Mouse (Mus musculus) mature B cell (primary cell): ENCODE results near the gene Boc.
"Not testable (repeated sequence)": the region's sequence is repeated elsewhere in the genome, so short reads cannot be mapped to it uniquely, and the experiment has no call there.

Experiments
- in situ Hi-C: fragments of 300-500 bp; cut with MboI; formaldehyde crosslinking; loops from 2 replicates; pipeline ENCODE4 v1.14.3; 2019

The Boc gene

GRCm38 (mm10) chr16:44491051-44491450 is 67.6 kb downstream of the Boc start:
- in situ Hi-C loops, result loop anchor here (25.0 kb wide), 1 partner anchor 596 kb away; the partner anchor contains the start of gene Ccdc80

GRCm38 (mm10) chr16:44487194-44487593 is 71.5 kb downstream of the Boc start:
- in situ Hi-C loops, result loop anchor here (25.0 kb wide), 1 partner anchor 600 kb away; the partner anchor contains the start of gene Ccdc80

GRCm38 (mm10) chr16:44486612-44487011 is 72.1 kb downstream of the Boc start:
- in situ Hi-C loops, result loop anchor here (25.0 kb wide), 1 partner anchor 601 kb away; the partner anchor contains the start of gene Ccdc80

GRCm38 (mm10) chr16:44485691-44486090 is 73.0 kb downstream of the Boc start:
- in situ Hi-C loops, result loop anchor here (25.0 kb wide), 1 partner anchor 602 kb away; the partner anchor contains the start of gene Ccdc80

- in situ Hi-C loops, result loop anchor here (25.0 kb wide), 1 partner anchor 602 kb away; the partner anchor contains the start of gene Ccdc80
These were observed 73.9 kb downstream of the Boc start for GRCm38 (mm10) chr16:44484831-44485230.

- in situ Hi-C loops, result loop anchor here (25.0 kb wide), 1 partner anchor 603 kb away; the partner anchor contains the start of gene Ccdc80
These were observed 74.6 kb downstream of the Boc start for GRCm38 (mm10) chr16:44484079-44484478.

GRCm38 (mm10) chr16:44481599-44482593 is 76.8 kb downstream of the Boc start:
- in situ Hi-C loops, result loop anchor here (25.0 kb wide), 1 partner anchor 605 kb away; the partner anchor contains the start of gene Ccdc80

- in situ Hi-C loops, result loop anchor here (25.0 kb wide), 1 partner anchor 607 kb away; the partner anchor contains the start of gene Ccdc80
These were observed 78.1 kb downstream of the Boc start for GRCm38 (mm10) chr16:44480616-44481015.

GRCm38 (mm10) chr16:44479852-44480251 is 78.8 kb downstream of the Boc start:
- in situ Hi-C loops, result loop anchor here (25.0 kb wide), 1 partner anchor 607 kb away; the partner anchor contains the start of gene Ccdc80

- in situ Hi-C loops, result loop anchor here (25.0 kb wide), 1 partner anchor 609 kb away; the partner anchor contains the start of gene Ccdc80
These were observed 79.9 kb downstream of the Boc start for GRCm38 (mm10) chr16:44478767-44479166.

GRCm38 (mm10) chr16:44475682-44476375 is 82.9 kb downstream of the Boc start:
- in situ Hi-C loops, result loop anchor here (25.0 kb wide), 1 partner anchor 611 kb away; the partner anchor contains the start of gene Ccdc80

GRCm38 (mm10) chr16:44475281-44475680 is 83.4 kb downstream of the Boc start:
- in situ Hi-C loops, result loop anchor here (25.0 kb wide), 1 partner anchor 612 kb away; the partner anchor contains the start of gene Ccdc80

GRCm38 (mm10) chr16:44460922-44461321 is 97.8 kb downstream of the Boc start:
- in situ Hi-C loops, result no loop called here

- in situ Hi-C loops, result no loop called here
These were observed 99.9 kb downstream of the Boc start for GRCm38 (mm10) chr16:44458826-44459225.

GRCm38 (mm10) chr16:44457858-44458257 is 100.8 kb downstream of the Boc start:
- in situ Hi-C loops, result no loop called here

GRCm38 (mm10) chr16:44441913-44442312 is 116.8 kb downstream of the Boc start:
- in situ Hi-C loops, result not testable (repeated sequence)

GRCm38 (mm10) chr16:44435481-44435880 is 123.2 kb downstream of the Boc start:
- in situ Hi-C loops, result no loop called here
